Mouse (Mus musculus): ENCODE results near the gene Dicer1. TPM values are rescaled to one million over a fixed set of nuclear protein-coding genes. Genes with fewer than 3 reads are reported as not detected.
"Not testable (repeated sequence)": the region's sequence is repeated elsewhere in the genome, so short reads cannot be mapped to it uniquely, and the experiment has no call there.

Gene Dicer1
- polyA plus RNA-seq, 1 experiment from 2014 or later, result 52.0 TPM

- ATAC-seq, result peak; percentile 48; the same call in 1 of the 2 replicates
- Histone ChIP-seq H3K27ac (peak overlapping the region; percentile 45; the same call in 1 of the 2 replicates), H3K27me3 (no peaks in the 10 kb centered on the region), H3K36me3 (ENCODE audit: poor library complexity, severe bottlenecking) (peaks cover 5% of the 10 kb centered on the region; the same call in 1 of the 2 replicates), H3K4me3 (no peak overlapping the region), H3K9ac (no peak overlapping the region), H3K4me1 (peaks cover 93% of the 10 kb centered on the region), H3K9me3 (replicated peaks) (no peaks in the 10 kb centered on the region), H3K4me2 (no peak overlapping the region)
- WGBS, result 33% methylated on average over 3 of the region's 3 CpGs
These were observed 12.8 kb downstream of the Dicer1 start for GRCm38 (mm10) chr12:104738931-104739330.

- H3K9ac ChIP-seq, result no peak overlapping the region
These were observed 13.3 kb downstream of the Dicer1 start for GRCm38 (mm10) chr12:104738446-104738845.

GRCm38 (mm10) chr12:104737666-104738065 is 14.1 kb downstream of the Dicer1 start:
- Histone ChIP-seq H3K4me1 (peaks cover 91% of the 10 kb centered on the region), H3K36me3 (ENCODE audit: poor library complexity, severe bottlenecking) (peaks cover 6% of the 10 kb centered on the region; the same call in 1 of the 2 replicates), H3K27me3 (no peaks in the 10 kb centered on the region), H3K9ac (no peak overlapping the region), H3K4me2 (no peak overlapping the region), H3K4me3 (no peak overlapping the region), H3K27ac (peak overlapping the region; percentile 28; the same call in 1 of the 2 replicates), H3K9me3 (replicated peaks) (no peaks in the 10 kb centered on the region)
- 63% methylated on average over 10 of the region's 10 CpGs for WGBS
- ATAC-seq, result no peak

More at GRCm38 (mm10) chr12:104738446-104738845, 13.3 kb downstream of the Dicer1 start:
- Histone ChIP-seq H3K27ac (no peak overlapping the region; the same call in 1 of the 2 replicates), H3K4me2 (0 out of 2 replicates have a peak overlapping the region, but pooled peaks have one; percentile 3), H3K27me3 (no peaks in the 10 kb centered on the region), H3K4me1 (peaks cover 92% of the 10 kb centered on the region), H3K36me3 (ENCODE audit: poor library complexity, severe bottlenecking) (peaks cover 5% of the 10 kb centered on the region; the same call in 1 of the 2 replicates), H3K9me3 (replicated peaks) (no peaks in the 10 kb centered on the region), H3K4me3 (no peak overlapping the region)
- 60% methylated on average over 9 of the region's 9 CpGs for WGBS
- no peak for ATAC-seq

- Histone ChIP-seq H3K4me1 (peaks cover 91% of the 10 kb centered on the region), H3K27ac (no peak overlapping the region), H3K4me3 (no peak overlapping the region), H3K9me3 (replicated peaks) (no peaks in the 10 kb centered on the region), H3K27me3 (no peaks in the 10 kb centered on the region), H3K9ac (no peak overlapping the region), H3K4me2 (no peak overlapping the region), H3K36me3 (ENCODE audit: poor library complexity, severe bottlenecking) (peaks cover 13% of the 10 kb centered on the region)
- WGBS, result 5% methylated on average over 3 of the region's 3 CpGs
- no peak for ATAC-seq
These were observed 15.8 kb downstream of the Dicer1 start for GRCm38 (mm10) chr12:104735993-104736395.

GRCm38 (mm10) chr12:104733165-104733564 is 18.6 kb downstream of the Dicer1 start:
- ATAC-seq, result no peak

GRCm38 (mm10) chr12:104731782-104732181 is 20.0 kb downstream of the Dicer1 start:
- 0 out of 2 replicates have a peak overlapping the region, but pooled peaks have one; percentile 16 for H3K4me2 ChIP-seq
- H3K27ac ChIP-seq, result no peak overlapping the region; the same call in none of the 2 replicates
- peaks cover 54% of the 10 kb centered on the region for H3K36me3 ChIP-seq (ENCODE audit: poor library complexity, severe bottlenecking)
- H3K4me1 ChIP-seq, result peaks cover 52% of the 10 kb centered on the region
- no peak overlapping the region; the same call in 1 of the 2 replicates for H3K9ac ChIP-seq
- no peak overlapping the region for H3K4me3 ChIP-seq
- WGBS, result under 1% methylated on average over 3 of the region's 3 CpGs
- H3K27me3 ChIP-seq, result no peaks in the 10 kb centered on the region
- H3K9me3 ChIP-seq (replicated peaks), result no peaks in the 10 kb centered on the region
- ATAC-seq, result peak; percentile 76; the same call in 1 of the 2 replicates

More at GRCm38 (mm10) chr12:104733165-104733564, 18.6 kb downstream of the Dicer1 start:
- no peak overlapping the region for H3K9ac ChIP-seq
- H3K4me2 ChIP-seq, result no peak overlapping the region
- no peak overlapping the region for H3K4me3 ChIP-seq
- H3K9me3 ChIP-seq (replicated peaks), result no peaks in the 10 kb centered on the region
- H3K27me3 ChIP-seq, result no peaks in the 10 kb centered on the region
- H3K4me1 ChIP-seq, result peaks cover 66% of the 10 kb centered on the region
- H3K27ac ChIP-seq, result no peak overlapping the region
- peaks cover 40% of the 10 kb centered on the region for H3K36me3 ChIP-seq (ENCODE audit: poor library complexity, severe bottlenecking)

- not testable (repeated sequence) for H3K27me3 ChIP-seq; H3K9me3 ChIP-seq (replicated peaks); ATAC-seq; H3K4me2 ChIP-seq; H3K27ac ChIP-seq; H3K4me1 ChIP-seq; H3K9ac ChIP-seq; H3K4me3 ChIP-seq
- H3K36me3 ChIP-seq (ENCODE audit: poor library complexity, severe bottlenecking), result peaks cover 93% of the 10 kb centered on the region
- WGBS, result 87% methylated on average over 2 of the region's 2 CpGs
These were observed 25.3 kb downstream of the Dicer1 start for GRCm38 (mm10) chr12:104726436-104726835.

GRCm38 (mm10) chr12:104722056-104722455 is 29.7 kb downstream of the Dicer1 start:
- H3K36me3 ChIP-seq (ENCODE audit: poor library complexity, severe bottlenecking), result peaks cover 71% of the 10 kb centered on the region
- H3K9me3 ChIP-seq (replicated peaks), result no peaks in the 10 kb centered on the region
- no peak overlapping the region for H3K27ac ChIP-seq
- no peak overlapping the region for H3K4me2 ChIP-seq
- H3K27me3 ChIP-seq, result no peaks in the 10 kb centered on the region
- WGBS, result 92% methylated on average over 10 of the region's 10 CpGs
- peaks cover 7% of the 10 kb centered on the region; the same call in 1 of the 2 replicates for H3K4me1 ChIP-seq
- no peak overlapping the region for H3K9ac ChIP-seq
- ATAC-seq, result no peak
- H3K4me3 ChIP-seq, result no peak overlapping the region

- Histone ChIP-seq H3K27me3 (no peaks in the 10 kb centered on the region), H3K27ac (no peak overlapping the region), H3K4me2 (no peak overlapping the region), H3K36me3 (ENCODE audit: poor library complexity, severe bottlenecking) (peaks cover 65% of the 10 kb centered on the region), H3K4me3 (no peak overlapping the region), H3K4me1 (peaks cover 7% of the 10 kb centered on the region; the same call in 1 of the 2 replicates), H3K9me3 (replicated peaks) (no peaks in the 10 kb centered on the region), H3K9ac (no peak overlapping the region)
- 88% methylated on average over 3 of the region's 3 CpGs for WGBS
- ATAC-seq, result no peak
These were observed 30.7 kb downstream of the Dicer1 start for GRCm38 (mm10) chr12:104721011-104721410.

- no peak overlapping the region for H3K4me2 ChIP-seq
- 0 out of 2 replicates have a peak, but pooled peaks have one; percentile 19 for ATAC-seq
- no peaks in the 10 kb centered on the region for H3K27me3 ChIP-seq
- H3K4me3 ChIP-seq, result no peak overlapping the region
- no peak overlapping the region for H3K9ac ChIP-seq
- no peak overlapping the region for H3K27ac ChIP-seq
- H3K9me3 ChIP-seq (replicated peaks), result no peaks in the 10 kb centered on the region
- H3K36me3 ChIP-seq (ENCODE audit: poor library complexity, severe bottlenecking), result peaks cover 61% of the 10 kb centered on the region
- H3K4me1 ChIP-seq, result peaks cover 7% of the 10 kb centered on the region; the same call in 1 of the 2 replicates
- 78% methylated on average over 5 of the region's 5 CpGs for WGBS
These were observed 32.8 kb downstream of the Dicer1 start for GRCm38 (mm10) chr12:104718956-104719355.

- peaks cover 60% of the 10 kb centered on the region for H3K36me3 ChIP-seq (ENCODE audit: poor library complexity, severe bottlenecking)
- no peaks in the 10 kb centered on the region for H3K9me3 ChIP-seq (replicated peaks)
- ATAC-seq, result no peak
- H3K27ac ChIP-seq, result no peak overlapping the region
- no peaks in the 10 kb centered on the region for H3K27me3 ChIP-seq
- H3K9ac ChIP-seq, result no peak overlapping the region
- peaks cover 7% of the 10 kb centered on the region; the same call in 1 of the 2 replicates for H3K4me1 ChIP-seq
- no peak overlapping the region for H3K4me3 ChIP-seq
- no peak overlapping the region for H3K4me2 ChIP-seq
- WGBS, result 92% methylated on average over 5 of the region's 5 CpGs
These were observed 35.3 kb downstream of the Dicer1 start for GRCm38 (mm10) chr12:104716409-104716808.

GRCm38 (mm10) chr12:104715453-104715852 is 36.3 kb downstream of the Dicer1 start:
- no peak overlapping the region for H3K9ac ChIP-seq
- peaks cover 7% of the 10 kb centered on the region; the same call in 1 of the 2 replicates for H3K4me1 ChIP-seq
- H3K9me3 ChIP-seq (replicated peaks), result no peaks in the 10 kb centered on the region
- 88% methylated on average over 5 of the region's 5 CpGs for WGBS
- H3K4me2 ChIP-seq, result no peak overlapping the region
- H3K27me3 ChIP-seq, result no peaks in the 10 kb centered on the region
- peaks cover 63% of the 10 kb centered on the region for H3K36me3 ChIP-seq (ENCODE audit: poor library complexity, severe bottlenecking)
- ATAC-seq, result no peak
- no peak overlapping the region for H3K27ac ChIP-seq
- H3K4me3 ChIP-seq, result no peak overlapping the region
